Mouse (Mus musculus) liver, embryonic 12.5 days (tissue): ENCODE data around the gene Edem3. TPM values are rescaled to one million over a fixed set of nuclear protein-coding genes. Genes with fewer than 3 reads are reported as not detected.

Experiments used
- ATAC-seq: fragments of 200-750 bp; cut with Nextera tagmentation; 2 replicates; pipeline ENCODE4 v1.8.0; 2017; ENCODE audit warnings: moderate number of reproducible peaks, mild to moderate bottlenecking, moderate library complexity
- H3K27ac ChIP-seq: fragments of 300-500 bp; sonication (generic); 2 replicates; pipeline ENCODE4 v1.5.1; 2016; ENCODE audit warnings: mild to moderate bottlenecking
- H3K27me3 ChIP-seq: fragments of 300-500 bp; sonication (generic); replicated peaks from 2 replicates; pipeline ENCODE4 v1.6.1; 2016; ENCODE audit warnings: mild to moderate bottlenecking, moderate library complexity
- H3K36me3 ChIP-seq: fragments of 300-500 bp; sonication (generic); 2 replicates; pipeline ENCODE4 v1.6.1; 2016; ENCODE audit warnings: mild to moderate bottlenecking, moderate library complexity
- H3K4me1 ChIP-seq: fragments of 300-500 bp; sonication (generic); 2 replicates; pipeline ENCODE4 v1.6.1; 2016
- H3K4me2 ChIP-seq: fragments of 300-500 bp; sonication (generic); 2 replicates; pipeline ENCODE4 v1.6.1; 2016; ENCODE audit warnings: mild to moderate bottlenecking, moderate library complexity
- H3K4me3 ChIP-seq: fragments of 300-500 bp; sonication (generic); 2 replicates; pipeline ENCODE4 v1.5.1; 2016; ENCODE audit warnings: mild to moderate bottlenecking, moderate library complexity
- H3K9ac ChIP-seq: fragments of 300-500 bp; sonication (generic); 2 replicates; pipeline ENCODE4 v1.6.1; 2016; ENCODE audit warnings: mild to moderate bottlenecking, moderate library complexity
- H3K9me3 ChIP-seq: fragments of 300-500 bp; sonication (generic); replicated peaks from 2 replicates; pipeline ENCODE4 v1.6.1; 2016; ENCODE audit warnings: mild to moderate bottlenecking, moderate library complexity
- WGBS: fragments of 180-500 bp; shearing (Covaris S2); methylation state at CpG from one replicate; pipeline ENCODE4 v1.1.7; 2016; ENCODE audit not compliant: insufficient replicate concordance; 5-methylcytosine and 5-hydroxymethylcytosine counted together
- polyA plus RNA-seq: library from polyadenylated mRNA; unstranded; fragments of >200 nt; fragmentation: Nextera tagmentation; extraction: Ambion mirVana; gene quantifications from 2 replicates; pipeline ENCODE4 v1.2.1, GENCODE M21; 2016

The Edem3 gene
- polyA plus RNA-seq, result 11.9 and 12.5 TPM in 2 replicates

- Histone ChIP-seq H3K27ac (peak within 1 kb of the TSS; percentile 93), H3K9ac (peak within 1 kb of the TSS; percentile 89), H3K4me2 (peak within 1 kb of the TSS; percentile 94), H3K4me1 (peaks cover 49% of the 10 kb centered on the region), H3K4me3 (peak within 1 kb of the TSS; percentile 91), H3K9me3 (no peaks in the 10 kb centered on the region), H3K36me3 (peaks cover 9% of the 10 kb centered on the region), H3K27me3 (no peaks in the 10 kb centered on the region)
- ATAC-seq, result peak; percentile 98
- under 1% methylated on average over 64 of the region's 64 CpGs for WGBS
These were observed at the start of gene Edem3 for GRCm38 (mm10) chr1:151754881-151755659. TSS of gene Edem3 (plus strand) at chr1:151755371.

- no peak overlapping the region for H3K9ac ChIP-seq
- 32% methylated on average over 11 of the region's 11 CpGs for WGBS
- H3K4me2 ChIP-seq, result no peak overlapping the region
- peak; percentile 71 for ATAC-seq
- H3K27me3 ChIP-seq, result peaks cover 8% of the 10 kb centered on the region; the same call in 1 of the 2 replicates
- H3K4me3 ChIP-seq, result no peak overlapping the region
- no peak overlapping the region for H3K27ac ChIP-seq
- no peaks in the 10 kb centered on the region for H3K9me3 ChIP-seq
- H3K4me1 ChIP-seq, result peaks cover 9% of the 10 kb centered on the region
- H3K36me3 ChIP-seq, result no peaks in the 10 kb centered on the region
These were observed 49.3 kb upstream of the Edem3 start for GRCm38 (mm10) chr1:151705723-151706396.

- no peaks in the 10 kb centered on the region for H3K9me3 ChIP-seq
- 68% methylated on average over 3 of the region's 3 CpGs for WGBS
- H3K36me3 ChIP-seq, result no peaks in the 10 kb centered on the region
- H3K27ac ChIP-seq, result no peak overlapping the region
- H3K27me3 ChIP-seq, result peaks cover 8% of the 10 kb centered on the region; the same call in 1 of the 2 replicates
- no peak overlapping the region for H3K4me3 ChIP-seq
- no peak for ATAC-seq
- no peak overlapping the region for H3K9ac ChIP-seq
- H3K4me2 ChIP-seq, result no peak overlapping the region
- H3K4me1 ChIP-seq, result peaks cover 9% of the 10 kb centered on the region
These were observed 48.8 kb upstream of the Edem3 start for GRCm38 (mm10) chr1:151706397-151706752.

GRCm38 (mm10) chr1:151708966-151709733 lies 46.0 kb upstream of the Edem3 start:
- Histone ChIP-seq H3K27ac (no peak overlapping the region), H3K9ac (no peak overlapping the region), H3K9me3 (no peaks in the 10 kb centered on the region), H3K4me3 (no peak overlapping the region), H3K4me2 (no peak overlapping the region), H3K4me1 (peaks cover 21% of the 10 kb centered on the region), H3K36me3 (no peaks in the 10 kb centered on the region), H3K27me3 (peaks cover 8% of the 10 kb centered on the region; the same call in 1 of the 2 replicates)
- ATAC-seq, result no peak
- 59% methylated on average over 13 of the region's 13 CpGs for WGBS

GRCm38 (mm10) chr1:151709734-151710022 lies 45.5 kb upstream of the Edem3 start:
- H3K27me3 ChIP-seq, result peaks cover 8% of the 10 kb centered on the region; the same call in 1 of the 2 replicates
- no peak for ATAC-seq
- H3K9me3 ChIP-seq, result no peaks in the 10 kb centered on the region
- no peak overlapping the region for H3K4me2 ChIP-seq
- WGBS, result 73% methylated on average over 2 of the region's 2 CpGs
- H3K36me3 ChIP-seq, result no peaks in the 10 kb centered on the region
- peaks cover 22% of the 10 kb centered on the region for H3K4me1 ChIP-seq
- H3K9ac ChIP-seq, result no peak overlapping the region
- H3K27ac ChIP-seq, result no peak overlapping the region
- H3K4me3 ChIP-seq, result no peak overlapping the region

- no peak for ATAC-seq
- WGBS, result 62% methylated on average over 5 of the region's 5 CpGs
- no peak overlapping the region for H3K27ac ChIP-seq
These were observed 44.6 kb upstream of the Edem3 start for GRCm38 (mm10) chr1:151710424-151711055.

GRCm38 (mm10) chr1:151711062-151711461 lies 44.1 kb upstream of the Edem3 start:
- 61% methylated on average over 7 of the region's 7 CpGs for WGBS
- no peaks in the 10 kb centered on the region for H3K36me3 ChIP-seq
- no peak for ATAC-seq
- no peaks in the 10 kb centered on the region for H3K27me3 ChIP-seq
- H3K4me1 ChIP-seq, result peaks cover 22% of the 10 kb centered on the region
- H3K4me2 ChIP-seq, result no peak overlapping the region
- H3K9me3 ChIP-seq, result no peaks in the 10 kb centered on the region
- H3K4me3 ChIP-seq, result no peak overlapping the region
- no peak overlapping the region for H3K9ac ChIP-seq
- no peak overlapping the region for H3K27ac ChIP-seq

More at GRCm38 (mm10) chr1:151710424-151711055, 44.6 kb upstream of the Edem3 start:
- H3K4me3 ChIP-seq, result no peak overlapping the region
- H3K27me3 ChIP-seq, result peaks cover 2% of the 10 kb centered on the region; the same call in 1 of the 2 replicates
- H3K9me3 ChIP-seq, result no peaks in the 10 kb centered on the region
- no peaks in the 10 kb centered on the region for H3K36me3 ChIP-seq
- no peak overlapping the region for H3K4me2 ChIP-seq
- H3K4me1 ChIP-seq, result peaks cover 22% of the 10 kb centered on the region
- no peak overlapping the region for H3K9ac ChIP-seq

- Histone ChIP-seq H3K4me3 (no peak overlapping the region), H3K9ac (no peak overlapping the region), H3K4me2 (no peak overlapping the region), H3K27me3 (no peaks in the 10 kb centered on the region), H3K27ac (no peak overlapping the region), H3K4me1 (peaks cover 22% of the 10 kb centered on the region), H3K9me3 (no peaks in the 10 kb centered on the region), H3K36me3 (no peaks in the 10 kb centered on the region)
- no peak for ATAC-seq
- 49% methylated on average over 5 of the region's 5 CpGs for WGBS
These were observed 42.5 kb upstream of the Edem3 start for GRCm38 (mm10) chr1:151712664-151713063.

GRCm38 (mm10) chr1:151713622-151714021 lies 41.5 kb upstream of the Edem3 start:
- H3K27ac ChIP-seq, result no peak overlapping the region
- no peak overlapping the region for H3K4me3 ChIP-seq
- no peaks in the 10 kb centered on the region for H3K9me3 ChIP-seq
- no peaks in the 10 kb centered on the region for H3K27me3 ChIP-seq
- H3K4me1 ChIP-seq, result peaks cover 22% of the 10 kb centered on the region
- H3K9ac ChIP-seq, result no peak overlapping the region
- peak; percentile 54; the same call in 1 of the 2 replicates for ATAC-seq
- no peaks in the 10 kb centered on the region for H3K36me3 ChIP-seq
- no peak overlapping the region for H3K4me2 ChIP-seq

GRCm38 (mm10) chr1:151716024-151716710 lies 39.0 kb upstream of the Edem3 start:
- Histone ChIP-seq H3K27me3 (no peaks in the 10 kb centered on the region), H3K27ac (no peak overlapping the region), H3K9ac (no peak overlapping the region), H3K36me3 (no peaks in the 10 kb centered on the region), H3K9me3 (no peaks in the 10 kb centered on the region), H3K4me2 (no peak overlapping the region), H3K4me3 (no peak overlapping the region), H3K4me1 (peaks cover 13% of the 10 kb centered on the region)
- WGBS, result 84% methylated on average over 11 of the region's 11 CpGs
- no peak for ATAC-seq

- H3K36me3 ChIP-seq, result no peaks in the 10 kb centered on the region
- no peak overlapping the region for H3K27ac ChIP-seq
- WGBS, result 88% methylated on average over 5 of the region's 5 CpGs
- no peak overlapping the region for H3K4me2 ChIP-seq
- H3K9me3 ChIP-seq, result no peaks in the 10 kb centered on the region
- H3K4me3 ChIP-seq, result no peak overlapping the region
- no peaks in the 10 kb centered on the region for H3K27me3 ChIP-seq
- H3K9ac ChIP-seq, result no peak overlapping the region
- peaks cover 10% of the 10 kb centered on the region for H3K4me1 ChIP-seq
- ATAC-seq, result no peak
These were observed 37.5 kb upstream of the Edem3 start for GRCm38 (mm10) chr1:151717624-151718023.
